Mouse (Mus musculus) embryonic facial prominence, embryonic 12.5 days (tissue): ENCODE measurements around the gene Ugt1a6b. TPM values are rescaled to one million over a fixed set of nuclear protein-coding genes. Genes with fewer than 3 reads are reported as not detected.

ENCODE experiments used
- ATAC-seq: fragments of 200-750 bp; cut with Nextera tagmentation; 2 replicates; pipeline ENCODE4 v1.8.0; 2017; ENCODE audit not compliant: insufficient number of reproducible peaks, insufficient read depth, low FRiP score, low TSS enrichment
- H3K27ac ChIP-seq: fragments of 300-500 bp; sonication (generic); 2 replicates; pipeline ENCODE4 v1.5.1; 2016; ENCODE audit warnings: mild to moderate bottlenecking
- H3K27me3 ChIP-seq: fragments of 300-500 bp; sonication (generic); 2 replicates; pipeline ENCODE4 v1.6.1; 2016; ENCODE audit warnings: mild to moderate bottlenecking, moderate library complexity
- H3K36me3 ChIP-seq: fragments of 300-500 bp; sonication (generic); 2 replicates; pipeline ENCODE4 v1.6.1; 2016; ENCODE audit warnings: mild to moderate bottlenecking
- H3K4me1 ChIP-seq: fragments of 300-500 bp; sonication (generic); 2 replicates; pipeline ENCODE4 v1.6.1; 2016
- H3K4me2 ChIP-seq: fragments of 300-500 bp; sonication (generic); replicated peaks from 2 replicates; pipeline ENCODE4 v1.6.1; 2016; ENCODE audit warnings: mild to moderate bottlenecking, moderate library complexity
- H3K4me3 ChIP-seq: fragments of 300-500 bp; sonication (generic); 2 replicates; pipeline ENCODE4 v1.5.1; 2016; ENCODE audit warnings: mild to moderate bottlenecking
- H3K9ac ChIP-seq: fragments of 300-500 bp; sonication (generic); 2 replicates; pipeline ENCODE4 v1.6.1; 2016; ENCODE audit warnings: mild to moderate bottlenecking, moderate library complexity
- H3K9me3 ChIP-seq: fragments of 300-500 bp; sonication (generic); 2 replicates; pipeline ENCODE4 v1.6.1; 2016; ENCODE audit warnings: mild to moderate bottlenecking, moderate library complexity
- WGBS: fragments of 180-500 bp; shearing (Covaris S2); methylation state at CpG from one replicate; pipeline ENCODE4 v1.1.7; 2016; 5-methylcytosine and 5-hydroxymethylcytosine counted together
- polyA plus RNA-seq: library from polyadenylated mRNA; unstranded; fragments of >200 nt; fragmentation: Nextera tagmentation; extraction: Ambion mirVana; gene quantifications from 2 replicates; pipeline ENCODE4 v1.2.1, GENCODE M21; 2016

Ugt1a6b gene
- polyA plus RNA-seq, 1 experiment from 2014 or later: not detected

DNA sequence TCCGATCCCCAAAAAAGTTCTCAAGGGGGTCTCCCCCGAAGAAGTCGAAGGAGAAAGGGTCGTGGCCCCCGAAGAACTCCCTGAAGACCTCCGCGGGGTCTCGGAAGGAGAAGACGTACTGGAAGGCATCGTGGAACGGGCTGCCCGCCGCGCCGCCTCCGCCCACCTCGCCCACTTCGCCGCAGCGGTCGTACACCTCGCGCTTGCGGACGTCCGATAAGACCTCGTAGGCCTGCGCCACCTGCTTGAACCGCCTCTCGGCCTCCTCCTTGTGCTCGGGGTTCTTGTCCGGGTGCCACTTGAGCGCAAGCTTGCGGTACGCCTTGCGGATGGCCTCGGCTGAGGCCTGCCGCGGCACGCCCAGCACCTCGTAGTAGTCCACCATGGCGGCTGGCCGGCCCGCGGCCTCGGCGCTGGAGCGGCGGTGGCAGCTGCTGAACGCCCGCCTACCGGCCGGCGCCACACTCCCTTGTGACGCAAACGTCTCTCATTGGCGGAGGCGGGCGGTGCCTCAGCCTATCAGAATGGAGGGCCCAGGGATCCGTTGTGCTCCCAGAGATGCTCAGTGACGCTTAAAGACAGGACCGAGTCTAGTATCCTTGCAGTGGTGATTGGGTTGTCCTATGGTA is 102.4 kb downstream of the Ugt1a6b start, which contains the start of gene Dnajb3:
Gene Dnajb3, minus strand, starts transcription at position 489 of the 629 bp plus-strand sequence.
- Histone ChIP-seq H3K27me3 (no peaks in the 10 kb centered on the region), H3K9ac (peak within 1 kb of the TSS; percentile 44), H3K4me3 (peak within 1 kb of the TSS; percentile 46), H3K27ac (no peak within 1 kb of the TSS), H3K36me3 (no peaks in the 10 kb centered on the region), H3K4me1 (peaks cover 6% of the 10 kb centered on the region), H3K4me2 (peak within 1 kb of the TSS; percentile 73), H3K9me3 (peaks cover 12% of the 10 kb centered on the region; the same call in 1 of the 2 replicates)
- peak; percentile 95 for ATAC-seq
- 5% methylated on average over 62 of the region's 62 CpGs for WGBS

- Histone ChIP-seq H3K27ac (no peak overlapping the region), H3K9ac (no peak overlapping the region), H3K9me3 (peaks cover 19% of the 10 kb centered on the region), H3K36me3 (no peaks in the 10 kb centered on the region), H3K4me2 (no peak overlapping the region), H3K4me3 (no peak overlapping the region), H3K27me3 (no peaks in the 10 kb centered on the region), H3K4me1 (peaks cover 6% of the 10 kb centered on the region)
- no peak for ATAC-seq
- 81% methylated on average over 2 of the region's 2 CpGs for WGBS
These were observed 103.9 kb downstream of the Ugt1a6b start for GRCm38 (mm10) chr1:88206843-88207479.

GRCm38 (mm10) chr1:88211812-88212211 is 108.8 kb downstream of the Ugt1a6b start, which contains the start of gene Ugt1a1:
Ugt1a1 (plus strand) TSS chr1:88211959.
- H3K4me2 ChIP-seq: no peak within 1 kb of the TSS
- H3K9ac ChIP-seq: no peak within 1 kb of the TSS
- H3K27ac ChIP-seq: no peak within 1 kb of the TSS
- no peak within 1 kb of the TSS for H3K4me3 ChIP-seq
- no peaks in the 10 kb centered on the region for H3K4me1 ChIP-seq
- peak; percentile 1; the same call in 1 of the 2 replicates for ATAC-seq
- WGBS: 67% methylated on average over 8 of the region's 8 CpGs
- H3K36me3 ChIP-seq: no peaks in the 10 kb centered on the region
- H3K9me3 ChIP-seq: peaks cover 51% of the 10 kb centered on the region
- H3K27me3 ChIP-seq: no peaks in the 10 kb centered on the region

- Histone ChIP-seq H3K36me3 (no peaks in the 10 kb centered on the region), H3K9me3 (peaks cover 57% of the 10 kb centered on the region), H3K27ac (no peak overlapping the region), H3K4me2 (no peak overlapping the region), H3K4me3 (no peak overlapping the region), H3K9ac (no peak overlapping the region), H3K4me1 (no peaks in the 10 kb centered on the region), H3K27me3 (no peaks in the 10 kb centered on the region)
- WGBS: 62% methylated on average over 8 of the region's 8 CpGs
- no peak; the same call in 1 of the 2 replicates for ATAC-seq
These were observed 109.4 kb downstream of the Ugt1a6b start for GRCm38 (mm10) chr1:88212341-88213045.

GRCm38 (mm10) chr1:88213061-88213460 is 110.0 kb downstream of the Ugt1a6b start:
- H3K27me3 ChIP-seq: no peaks in the 10 kb centered on the region
- H3K4me3 ChIP-seq: no peak overlapping the region
- WGBS: 75% methylated on average over 1 of the region's 1 CpGs
- no peak overlapping the region for H3K9ac ChIP-seq
- H3K9me3 ChIP-seq: peaks cover 60% of the 10 kb centered on the region
- H3K27ac ChIP-seq: no peak overlapping the region
- no peaks in the 10 kb centered on the region for H3K36me3 ChIP-seq
- H3K4me1 ChIP-seq: no peaks in the 10 kb centered on the region
- no peak overlapping the region for H3K4me2 ChIP-seq
- no peak for ATAC-seq

DNA sequence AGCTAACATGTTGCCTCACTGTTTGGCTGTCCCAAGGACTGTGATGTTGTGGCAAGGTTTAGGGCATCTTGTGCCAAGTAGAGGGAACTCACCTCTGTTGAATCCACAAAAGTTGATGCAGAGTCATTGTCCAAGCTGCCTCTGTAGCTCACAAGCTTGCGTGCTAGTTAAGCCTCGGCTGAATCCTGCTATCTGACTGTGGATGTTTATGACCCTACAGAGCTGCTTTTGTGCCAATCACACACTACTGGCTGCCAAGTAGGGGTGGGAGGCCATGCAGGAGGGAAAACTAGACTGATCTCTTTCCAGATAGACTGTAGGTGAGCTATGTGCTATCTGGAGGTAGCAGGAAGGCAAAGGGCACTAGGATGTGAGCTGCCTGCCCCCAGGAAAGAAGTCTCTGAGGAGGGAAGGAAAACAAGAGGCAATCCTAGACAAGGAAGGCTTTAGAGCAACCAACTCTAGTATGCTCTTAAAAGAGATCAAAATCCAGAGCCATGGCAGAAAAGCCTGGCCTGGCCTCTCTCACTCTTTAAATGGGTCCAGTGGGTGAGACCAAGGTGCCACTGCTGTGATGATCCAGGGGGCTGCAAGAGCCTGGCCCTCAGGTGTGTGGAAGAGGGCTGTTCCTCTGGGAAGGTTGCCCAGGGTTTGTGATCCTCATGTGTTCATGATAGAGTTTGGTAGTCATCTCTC is 110.9 kb downstream of the Ugt1a6b start:
- H3K9ac ChIP-seq: no peak overlapping the region
- H3K27ac ChIP-seq: no peak overlapping the region
- H3K4me2 ChIP-seq: no peak overlapping the region
- H3K27me3 ChIP-seq: no peaks in the 10 kb centered on the region
- no peak overlapping the region for H3K4me3 ChIP-seq
- H3K9me3 ChIP-seq: peaks cover 60% of the 10 kb centered on the region
- WGBS: 81% methylated on average over 2 of the region's 2 CpGs
- H3K36me3 ChIP-seq: no peaks in the 10 kb centered on the region
- no peaks in the 10 kb centered on the region for H3K4me1 ChIP-seq
- ATAC-seq: no peak

- 78% methylated on average over 2 of the region's 2 CpGs for WGBS
- Histone ChIP-seq H3K4me3 (no peak overlapping the region), H3K9me3 (peaks cover 60% of the 10 kb centered on the region), H3K9ac (no peak overlapping the region), H3K4me1 (no peaks in the 10 kb centered on the region), H3K27ac (no peak overlapping the region), H3K4me2 (no peak overlapping the region), H3K36me3 (no peaks in the 10 kb centered on the region), H3K27me3 (no peaks in the 10 kb centered on the region)
- ATAC-seq: no peak
These were observed 111.5 kb downstream of the Ugt1a6b start for GRCm38 (mm10) chr1:88214462-88214952.

DNA sequence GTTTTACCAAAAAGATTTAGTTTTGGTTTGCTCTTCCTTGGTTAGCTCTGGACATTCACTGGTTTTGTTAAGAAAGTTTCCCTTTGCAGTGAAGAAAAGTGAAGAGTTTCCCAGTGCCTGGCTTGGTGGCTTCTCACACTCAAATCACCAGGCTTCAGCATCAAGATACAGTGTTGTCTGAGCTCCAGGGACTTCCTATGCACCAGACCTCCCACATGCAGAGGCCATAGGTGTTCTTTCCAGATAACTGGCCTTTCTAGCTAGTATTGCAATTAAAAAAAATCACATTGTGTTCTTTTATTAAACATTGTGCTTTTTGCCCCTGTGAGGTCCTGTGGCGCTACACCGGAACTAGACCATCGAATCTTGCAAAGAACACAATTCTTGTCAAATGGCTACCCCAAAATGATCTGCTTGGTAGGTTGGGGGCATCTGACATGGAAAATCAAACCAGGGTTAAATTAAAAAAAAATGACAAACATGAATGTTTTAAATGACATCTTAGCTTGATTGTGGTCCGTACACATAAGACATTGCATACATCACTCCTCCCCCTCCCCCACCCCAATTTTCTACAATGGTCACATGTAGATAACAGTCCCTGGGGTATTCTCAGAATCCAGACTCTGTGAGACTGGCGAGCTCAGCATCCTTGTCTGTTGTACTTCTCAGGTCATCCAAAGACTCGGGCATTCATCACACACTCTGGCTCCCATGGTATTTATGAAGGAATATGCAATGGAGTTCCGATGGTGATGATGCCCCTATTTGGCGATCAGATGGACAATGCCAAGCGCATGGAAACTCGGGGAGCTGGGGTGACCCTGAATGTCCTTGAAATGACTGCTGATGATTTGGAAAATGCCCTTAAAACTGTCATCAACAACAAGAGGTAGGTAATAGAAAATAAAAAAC is 112.7 kb downstream of the Ugt1a6b start:
- Histone ChIP-seq H3K4me3 (no peak overlapping the region), H3K36me3 (no peaks in the 10 kb centered on the region), H3K27me3 (no peaks in the 10 kb centered on the region), H3K9ac (no peak overlapping the region), H3K9me3 (peaks cover 60% of the 10 kb centered on the region), H3K27ac (no peak overlapping the region), H3K4me1 (no peaks in the 10 kb centered on the region), H3K4me2 (no peak overlapping the region)
- WGBS: 69% methylated on average over 10 of the region's 10 CpGs
- ATAC-seq: no peak

DNA sequence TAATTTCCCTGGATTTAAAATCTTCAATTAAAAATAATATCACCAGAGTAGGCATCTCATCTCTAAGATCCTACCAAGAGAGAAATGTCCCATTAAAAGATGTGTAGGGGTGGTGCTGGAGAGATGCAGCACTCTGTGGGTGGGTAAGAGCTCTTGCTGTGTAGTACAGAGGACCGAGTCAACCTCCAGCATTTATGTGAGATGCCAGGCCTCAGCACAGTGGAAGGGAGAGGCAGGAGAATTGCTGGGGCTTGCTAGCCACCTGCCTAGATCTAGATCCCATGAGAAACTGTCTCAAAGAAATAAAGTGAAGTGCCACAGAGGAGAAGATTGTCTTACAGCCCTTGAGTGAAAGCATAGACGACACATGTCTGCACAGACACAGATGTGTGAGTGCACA is 113.5 kb downstream of the Ugt1a6b start:
- no peak for ATAC-seq
- H3K4me2 ChIP-seq: no peak overlapping the region
- H3K27ac ChIP-seq: no peak overlapping the region
- H3K4me1 ChIP-seq: no peaks in the 10 kb centered on the region
- H3K9ac ChIP-seq: no peak overlapping the region
- no peaks in the 10 kb centered on the region for H3K36me3 ChIP-seq
- H3K9me3 ChIP-seq: peaks cover 56% of the 10 kb centered on the region
- WGBS: 52% methylated on average over 2 of the region's 2 CpGs
- H3K4me3 ChIP-seq: no peak overlapping the region
- H3K27me3 ChIP-seq: no peaks in the 10 kb centered on the region

DNA sequence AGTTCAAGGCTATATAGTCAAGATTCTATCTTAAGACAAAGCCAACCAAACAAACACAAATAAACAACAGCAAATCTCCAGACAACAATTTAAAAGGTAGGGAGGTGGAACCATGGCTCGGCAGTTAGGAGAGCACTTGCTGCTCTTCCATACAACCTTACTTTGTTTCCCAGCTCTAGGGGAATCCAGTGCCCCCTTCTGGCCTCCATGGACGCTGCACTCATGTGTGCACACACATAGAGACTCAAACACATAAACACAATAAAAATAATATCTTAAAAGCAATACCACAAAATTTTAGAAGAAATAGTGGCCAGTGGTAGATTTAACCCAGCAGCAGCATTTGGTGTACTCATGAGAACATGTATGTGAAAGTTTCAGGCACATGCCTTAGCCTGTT is 114.1 kb downstream of the Ugt1a6b start:
- Histone ChIP-seq H3K4me2 (no peak overlapping the region), H3K27me3 (no peaks in the 10 kb centered on the region), H3K4me1 (no peaks in the 10 kb centered on the region), H3K27ac (no peak overlapping the region), H3K9me3 (peaks cover 50% of the 10 kb centered on the region), H3K4me3 (no peak overlapping the region), H3K9ac (no peak overlapping the region), H3K36me3 (no peaks in the 10 kb centered on the region)
- ATAC-seq: no peak
- 58% methylated on average over 2 of the region's 2 CpGs for WGBS

DNA sequence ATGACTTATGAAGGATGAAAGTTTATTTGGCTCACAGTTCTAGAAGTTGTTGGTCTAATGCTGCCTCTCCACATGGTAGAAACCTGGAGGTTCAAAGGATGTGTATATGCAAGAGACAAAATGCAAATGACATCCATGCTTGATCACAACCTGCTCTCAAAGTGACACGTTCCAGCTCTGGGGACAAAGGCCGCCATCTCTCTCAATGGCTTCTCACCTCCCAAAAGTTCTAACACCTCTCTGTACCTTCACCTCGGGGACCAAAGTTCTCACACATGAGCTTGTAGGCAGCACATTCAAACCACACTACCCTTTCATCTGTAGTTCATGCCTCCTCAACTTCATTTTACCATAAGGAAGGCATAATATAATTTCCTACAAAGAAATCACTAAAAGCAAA is 114.5 kb downstream of the Ugt1a6b start:
- H3K4me2 ChIP-seq: no peak overlapping the region
- H3K36me3 ChIP-seq: no peaks in the 10 kb centered on the region
- 40% methylated on average over 3 of the region's 3 CpGs for WGBS
- no peak overlapping the region for H3K4me3 ChIP-seq
- no peak overlapping the region for H3K27ac ChIP-seq
- no peak overlapping the region for H3K9ac ChIP-seq
- ATAC-seq: no peak
- H3K9me3 ChIP-seq: peaks cover 46% of the 10 kb centered on the region
- no peaks in the 10 kb centered on the region for H3K4me1 ChIP-seq
- no peaks in the 10 kb centered on the region for H3K27me3 ChIP-seq
